Mouse (Mus musculus): ENCODE data around the gene Ggnbp2.

DNA sequence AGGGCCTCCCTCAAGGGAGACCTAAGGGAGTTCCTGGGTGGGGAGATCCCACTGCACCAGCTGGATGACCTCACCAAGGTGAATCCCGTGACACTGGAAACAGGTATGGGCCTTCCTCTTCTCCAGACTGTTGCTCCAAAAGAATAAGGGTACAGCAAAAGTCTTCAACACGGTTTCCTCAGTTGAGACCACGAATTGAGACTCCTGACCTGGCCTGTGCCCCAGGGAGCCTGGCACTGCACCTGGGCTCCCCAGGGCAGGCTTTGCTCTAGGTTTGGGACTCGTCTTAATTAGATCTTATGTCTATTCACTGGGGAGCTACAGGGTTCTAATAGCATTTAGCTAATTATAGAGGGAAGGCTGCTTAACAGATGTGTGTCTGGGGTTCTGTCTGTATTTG is 14.6 kb upstream of the Ggnbp2 start:
- no peak for TF ChIP-seq POLR2A (IDR thresholded peaks at IDR 0.05; ENCODE audit: borderline replicate concordance, control insufficient read depth, low read depth, low read length)
- no peak for TF ChIP-seq CTCF (IDR thresholded peaks at IDR 0.05; ENCODE audit: control insufficient read depth, insufficient read depth, low read length)
